Mouse (Mus musculus) stomach, embryonic 15.5 days (tissue): ENCODE measurements around the gene Lhb. TPM values are rescaled to one million over a fixed set of nuclear protein-coding genes. Genes with fewer than 3 reads are reported as not detected.
"Not testable (repeated sequence)": the region's sequence is repeated elsewhere in the genome, so short reads cannot be mapped to it uniquely, and the experiment has no call there.

ENCODE experiments used
- ATAC-seq: fragments of 200-750 bp; cut with Nextera tagmentation; 2 replicates; pipeline ENCODE4 v1.8.0; 2017; ENCODE audit warnings: low read depth, moderate number of reproducible peaks, moderate TSS enrichment; ENCODE audit not compliant: insufficient read depth, low FRiP score
- H3K27ac ChIP-seq: fragments of 300-500 bp; sonication (generic); 2 replicates; pipeline ENCODE4 v1.5.1; 2015; ENCODE audit warnings: mild to moderate bottlenecking, inconsistent platforms
- H3K27me3 ChIP-seq: fragments of 300-500 bp; sonication (generic); replicated peaks from 2 replicates; pipeline ENCODE4 v1.6.1; 2015; ENCODE audit warnings: inconsistent platforms
- H3K36me3 ChIP-seq: fragments of 300-500 bp; sonication (generic); 2 replicates; pipeline ENCODE4 v1.6.1; 2015; ENCODE audit warnings: inconsistent platforms
- H3K4me1 ChIP-seq: fragments of 300-500 bp; sonication (generic); 2 replicates; pipeline ENCODE4 v1.6.1; 2015; ENCODE audit warnings: inconsistent platforms
- H3K4me2 ChIP-seq: fragments of 300-500 bp; sonication (generic); 2 replicates; pipeline ENCODE4 v1.6.1; 2015; ENCODE audit warnings: mild to moderate bottlenecking, inconsistent platforms
- H3K4me3 ChIP-seq: fragments of 300-500 bp; sonication (generic); replicated peaks from 2 replicates; pipeline ENCODE4 v1.5.1; 2015; ENCODE audit warnings: inconsistent platforms
- H3K9ac ChIP-seq: fragments of 300-500 bp; sonication (generic); 2 replicates; pipeline ENCODE4 v1.6.1; 2015; ENCODE audit warnings: inconsistent platforms
- H3K9me3 ChIP-seq: fragments of 300-500 bp; sonication (generic); 2 replicates; pipeline ENCODE4 v1.6.1; 2016; ENCODE audit warnings: inconsistent platforms
- WGBS: fragments of 180-500 bp; shearing (Covaris S2); methylation state at CpG from one replicate; pipeline ENCODE4 v1.1.7; 2015; 5-methylcytosine and 5-hydroxymethylcytosine counted together
- polyA plus RNA-seq: library from polyadenylated mRNA; unstranded; fragments of >200 nt; fragmentation: Nextera tagmentation; extraction: Ambion mirVana; gene quantifications from 2 replicates; pipeline ENCODE4 v1.2.1, GENCODE M21; 2015

Lhb gene
- polyA plus RNA-seq, result 0.62 TPM in 1 of 2 replicates, not detected in the other

- H3K4me2 ChIP-seq, result no peak within 1 kb of the TSS
- WGBS, result 60% methylated on average over 6 of the region's 6 CpGs
- ATAC-seq, result no peak
- H3K36me3 ChIP-seq, result peaks cover 42% of the 10 kb centered on the region
- H3K4me1 ChIP-seq, result peaks cover 17% of the 10 kb centered on the region
- H3K9me3 ChIP-seq, result no peaks in the 10 kb centered on the region
- peaks cover 27% of the 10 kb centered on the region for H3K27me3 ChIP-seq
- no peak within 1 kb of the TSS for H3K9ac ChIP-seq
- H3K4me3 ChIP-seq, result no peak within 1 kb of the TSS
- H3K27ac ChIP-seq, result no peak within 1 kb of the TSS
These were observed at the start of gene Lhb for GRCm38 (mm10) chr7:45420615-45420919. Gene Lhb (plus strand): TSS chr7:45420820.

DNA sequence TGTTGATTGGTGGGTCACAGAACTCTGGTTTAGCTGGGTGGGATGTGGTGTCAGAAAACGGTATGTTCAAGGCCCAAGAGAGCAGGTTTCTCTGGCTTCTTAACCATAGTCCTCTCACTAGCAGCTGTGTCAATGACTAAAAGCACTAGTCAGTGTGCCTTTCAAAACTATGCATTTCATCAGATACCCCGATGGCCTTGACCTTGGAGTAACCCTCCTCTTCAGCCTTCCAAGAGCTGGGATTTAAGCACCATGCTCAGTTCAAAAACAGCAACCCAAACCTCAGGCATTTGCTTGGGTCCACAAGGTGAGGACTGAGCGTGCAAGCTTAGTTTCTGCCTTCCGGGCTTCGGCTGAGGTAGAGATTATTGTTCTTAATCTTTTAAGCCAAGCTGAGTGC, 48.2 kb upstream of the Lhb start:
- H3K4me3 ChIP-seq, result no peak overlapping the region
- no peak for ATAC-seq
- peaks cover 12% of the 10 kb centered on the region for H3K27me3 ChIP-seq
- H3K9ac ChIP-seq, result no peak overlapping the region
- H3K27ac ChIP-seq, result no peak overlapping the region
- no peaks in the 10 kb centered on the region for H3K9me3 ChIP-seq
- H3K4me1 ChIP-seq, result peaks cover 19% of the 10 kb centered on the region
- 81% methylated on average over 5 of the region's 5 CpGs for WGBS
- no peak overlapping the region for H3K4me2 ChIP-seq
- H3K36me3 ChIP-seq, result peaks cover 30% of the 10 kb centered on the region

GRCm38 (mm10) chr7:45374620-45375019, 46.0 kb upstream of the Lhb start:
- H3K36me3 ChIP-seq, result peaks cover 48% of the 10 kb centered on the region
- 89% methylated on average over 8 of the region's 8 CpGs for WGBS
- no peak for ATAC-seq

DNA sequence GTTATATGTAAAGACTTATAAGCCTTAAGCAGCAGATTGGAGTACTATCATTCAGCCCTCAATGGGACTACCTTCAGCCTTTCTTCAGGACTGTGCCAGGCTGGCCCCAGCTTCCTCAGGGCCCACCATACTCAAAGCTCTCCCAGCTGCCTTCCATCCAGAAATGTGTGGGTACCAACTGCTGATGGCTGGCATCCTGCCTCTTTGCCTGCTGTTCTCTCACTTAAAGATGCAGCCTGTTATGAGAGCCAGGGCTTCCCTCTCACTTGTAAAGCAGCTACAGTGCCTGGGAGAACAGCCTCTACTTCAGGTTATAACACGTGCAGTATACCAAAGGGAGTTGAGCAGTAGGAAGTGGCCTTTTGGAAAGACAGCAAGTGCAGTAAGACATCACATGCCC, 44.6 kb upstream of the Lhb start:
- H3K4me2 ChIP-seq, result no peak overlapping the region
- no peaks in the 10 kb centered on the region for H3K4me1 ChIP-seq
- no peaks in the 10 kb centered on the region for H3K27me3 ChIP-seq
- no peak overlapping the region for H3K9ac ChIP-seq
- no peak for ATAC-seq
- H3K27ac ChIP-seq, result no peak overlapping the region
- no peak overlapping the region for H3K4me3 ChIP-seq
- WGBS, result 86% methylated on average over 1 of the region's 1 CpGs
- H3K9me3 ChIP-seq, result no peaks in the 10 kb centered on the region
- peaks cover 61% of the 10 kb centered on the region for H3K36me3 ChIP-seq

More at GRCm38 (mm10) chr7:45374620-45375019, 46.0 kb upstream of the Lhb start:
- Histone ChIP-seq H3K4me1 (peaks cover 10% of the 10 kb centered on the region; the same call in 1 of the 2 replicates), H3K4me3 (no peak overlapping the region), H3K27ac (no peak overlapping the region), H3K27me3 (no peaks in the 10 kb centered on the region), H3K9ac (no peak overlapping the region), H3K9me3 (no peaks in the 10 kb centered on the region), H3K4me2 (no peak overlapping the region)

- H3K27me3 ChIP-seq, result no peaks in the 10 kb centered on the region
These were observed 34.5 kb upstream of the Lhb start for GRCm38 (mm10) chr7:45386077-45386476.

GRCm38 (mm10) chr7:45395129-45395541, 25.5 kb upstream of the Lhb start:
- H3K9me3 ChIP-seq, result no peaks in the 10 kb centered on the region
- H3K27ac ChIP-seq, result peak overlapping the region; percentile 98
- peak; percentile 67 for ATAC-seq
- WGBS, result 0% methylated on average over 17 of the region's 20 CpGs
- H3K4me1 ChIP-seq, result peaks cover 11% of the 10 kb centered on the region
- H3K4me2 ChIP-seq, result peak overlapping the region; percentile 89
- H3K4me3 ChIP-seq, result peak overlapping the region; percentile 86
- H3K36me3 ChIP-seq, result peaks cover 21% of the 10 kb centered on the region; the same call in 1 of the 2 replicates
- H3K27me3 ChIP-seq, result no peaks in the 10 kb centered on the region
- peak overlapping the region; percentile 72 for H3K9ac ChIP-seq

More at GRCm38 (mm10) chr7:45386077-45386476, 34.5 kb upstream of the Lhb start:
- H3K36me3 ChIP-seq, result peaks cover 80% of the 10 kb centered on the region
- no peak overlapping the region for H3K27ac ChIP-seq
- ATAC-seq, result no peak
- H3K9ac ChIP-seq, result no peak overlapping the region
- no peak overlapping the region for H3K4me2 ChIP-seq
- H3K4me3 ChIP-seq, result no peak overlapping the region
- WGBS, result 92% methylated on average over 3 of the region's 3 CpGs
- no peaks in the 10 kb centered on the region for H3K9me3 ChIP-seq
- no peaks in the 10 kb centered on the region for H3K4me1 ChIP-seq

DNA sequence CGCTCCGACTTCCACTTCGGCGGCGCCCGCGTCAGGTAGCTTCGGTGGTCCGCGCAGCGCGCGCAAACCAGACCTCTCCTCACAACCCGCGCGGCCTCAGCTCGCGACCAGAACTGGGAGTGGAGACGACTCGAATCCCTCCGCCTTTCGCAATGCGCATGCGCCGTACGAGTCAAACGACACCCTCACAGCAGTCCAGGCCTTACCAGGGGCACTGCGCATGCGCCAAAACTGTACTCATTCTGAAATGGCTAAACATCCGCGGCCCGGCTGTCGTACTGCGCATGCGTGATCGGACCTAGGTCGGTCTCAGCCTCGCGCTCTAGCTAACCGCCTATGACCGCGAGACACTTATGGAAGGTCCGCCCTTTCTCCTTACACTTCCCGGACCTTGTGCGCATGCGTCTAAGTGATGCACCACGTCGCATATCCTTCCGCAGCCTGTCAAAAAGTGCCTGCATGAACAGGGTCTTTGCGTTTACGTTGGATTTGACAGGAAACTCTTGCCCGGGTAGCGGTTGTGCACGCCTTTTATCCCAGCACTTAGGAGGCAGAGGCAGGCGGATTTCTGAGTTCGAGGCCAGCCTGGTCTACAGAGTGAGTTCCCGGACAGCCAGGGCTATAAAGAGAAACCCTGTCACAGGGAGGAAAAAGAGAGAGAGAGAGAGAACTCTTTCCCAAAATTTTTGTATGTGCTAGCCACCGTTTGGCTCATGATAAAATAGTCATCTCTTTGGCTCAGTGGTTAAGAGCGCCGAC, 24.9 kb upstream of the Lhb start, which contains the start of gene Snrnp70:
Gene Snrnp70 (minus strand): TSS at position 165 of the 759 bp plus-strand sequence.
- WGBS, result under 1% methylated on average over 60 of the region's 60 CpGs
- Histone ChIP-seq H3K36me3 (peaks cover 17% of the 10 kb centered on the region; the same call in 1 of the 2 replicates), H3K4me3 (peak within 1 kb of the TSS; percentile 86), H3K4me1 (peaks cover 11% of the 10 kb centered on the region), H3K27me3 (no peaks in the 10 kb centered on the region), H3K4me2 (peak within 1 kb of the TSS; percentile 89), H3K27ac (peak within 1 kb of the TSS; percentile 98), H3K9ac (peak within 1 kb of the TSS; percentile 72), H3K9me3 (no peaks in the 10 kb centered on the region)
- peak; percentile 97 for ATAC-seq

DNA sequence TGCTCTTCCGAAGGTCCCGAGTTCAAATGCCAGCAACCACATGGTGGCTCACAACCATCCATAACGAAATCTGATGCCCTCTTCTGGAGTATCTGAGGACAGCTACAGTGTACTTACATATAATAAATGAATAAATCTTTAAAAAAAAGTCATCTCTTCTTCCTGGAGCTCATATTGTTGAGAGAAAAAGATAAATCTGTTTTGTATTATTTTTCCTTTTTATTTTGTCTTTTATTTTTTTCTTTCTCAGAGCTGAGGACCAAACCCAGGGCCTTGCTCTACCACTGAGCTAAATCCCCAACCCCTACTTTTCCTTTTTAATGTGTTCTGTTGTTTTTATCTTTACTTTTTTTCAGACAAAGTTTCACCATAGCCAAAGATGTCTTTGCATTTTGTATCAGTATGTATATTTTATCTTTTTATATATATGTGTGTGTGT, 24.3 kb upstream of the Lhb start:
- not testable (repeated sequence) for H3K27me3 ChIP-seq, H3K9ac ChIP-seq, H3K9me3 ChIP-seq
- peaks cover 11% of the 10 kb centered on the region for H3K4me1 ChIP-seq
- H3K4me2 ChIP-seq, result peak overlapping the region; percentile 57
- WGBS, result 2% methylated on average over 3 of the region's 3 CpGs
- peak overlapping the region; percentile 86 for H3K4me3 ChIP-seq
- peaks cover 14% of the 10 kb centered on the region; the same call in 1 of the 2 replicates for H3K36me3 ChIP-seq
- 0 out of 2 replicates have a peak, but pooled peaks have one; percentile 24 for ATAC-seq
- H3K27ac ChIP-seq, result peak overlapping the region; percentile 83

- Histone ChIP-seq H3K27me3 (no peaks in the 10 kb centered on the region), H3K4me2 (no peak overlapping the region), H3K36me3 (peaks cover 10% of the 10 kb centered on the region; the same call in 1 of the 2 replicates), H3K4me3 (no peak overlapping the region), H3K9ac (no peak overlapping the region), H3K4me1 (peaks cover 11% of the 10 kb centered on the region), H3K27ac (no peak overlapping the region), H3K9me3 (no peaks in the 10 kb centered on the region)
- no peak for ATAC-seq
- 71% methylated on average over 2 of the region's 2 CpGs for WGBS
These were observed 23.8 kb upstream of the Lhb start for GRCm38 (mm10) chr7:45396787-45397186.

GRCm38 (mm10) chr7:45401521-45402085, 19.0 kb upstream of the Lhb start:
- no peak for ATAC-seq
- Histone ChIP-seq H3K4me2 (no peak overlapping the region), H3K9me3 (no peaks in the 10 kb centered on the region), H3K9ac (no peak overlapping the region), H3K4me1 (peaks cover 13% of the 10 kb centered on the region), H3K36me3 (no peaks in the 10 kb centered on the region), H3K27me3 (peaks cover 15% of the 10 kb centered on the region), H3K27ac (no peak overlapping the region), H3K4me3 (no peak overlapping the region)
- WGBS, result 67% methylated on average over 10 of the region's 10 CpGs

- Histone ChIP-seq H3K36me3 (no peaks in the 10 kb centered on the region), H3K27me3 (peaks cover 36% of the 10 kb centered on the region), H3K4me2 (no peak overlapping the region), H3K4me3 (no peak overlapping the region), H3K9ac (no peak overlapping the region), H3K4me1 (peaks cover 16% of the 10 kb centered on the region), H3K9me3 (no peaks in the 10 kb centered on the region), H3K27ac (no peak overlapping the region)
- WGBS, result 39% methylated on average over 6 of the region's 6 CpGs
- ATAC-seq, result no peak
These were observed 16.9 kb upstream of the Lhb start for GRCm38 (mm10) chr7:45403532-45404261.
